Mouse (Mus musculus) thymus, adult 2 months (tissue): ENCODE data around the gene Akap2.

Experiments
- CTCF ChIP-seq: fragments of 200-500 bp; IDR thresholded peaks from 2 replicates; pipeline ENCODE4 v1.5.1; 2012; ENCODE audit warnings: mild to moderate bottlenecking, control low read depth, low read length, moderate library complexity, borderline replicate concordance; ENCODE audit not compliant: control insufficient read depth, poor library complexity, insufficient read depth; ENCODE audit errors: extremely low read depth
- POLR2A ChIP-seq: fragments of 200-500 bp; IDR thresholded peaks from 2 replicates; pipeline ENCODE4 v1.6.1; 2012; ENCODE audit warnings: mild to moderate bottlenecking, low read length, control low read depth, moderate library complexity; ENCODE audit not compliant: control insufficient read depth, poor library complexity, insufficient read depth; ENCODE audit errors: extremely low read depth

DNA sequence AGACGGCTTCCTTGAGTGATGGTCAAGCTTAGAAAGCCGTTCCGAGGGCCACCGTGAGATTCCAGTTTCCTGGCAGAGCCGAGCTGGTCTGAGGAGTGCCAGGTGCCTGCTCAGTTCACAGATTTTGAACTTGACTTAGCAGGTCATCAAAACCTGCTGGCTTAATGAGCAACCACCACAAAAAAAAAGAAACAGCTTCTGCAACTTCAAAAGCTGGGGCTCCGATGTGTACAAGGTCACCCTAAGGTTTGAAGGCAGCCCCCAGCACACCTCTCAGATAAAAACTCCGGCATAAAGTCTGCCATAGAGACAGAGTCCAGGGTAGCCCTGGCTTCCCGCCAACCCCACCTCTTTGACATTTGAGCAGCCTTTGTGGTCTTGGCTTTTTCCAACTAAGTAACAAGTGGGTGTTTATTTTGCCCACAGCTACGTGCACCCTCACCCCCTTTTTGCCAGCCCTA, 198.8 kb downstream of the Akap2 start, which contains the start of gene D630039A03Rik:
- TF ChIP-seq CTCF: no peak
- no peak for TF ChIP-seq POLR2A
